Mouse (Mus musculus) G1E-ER4 (cell line): ENCODE data around the gene Ggt7. TPM values are rescaled to one million over a fixed set of nuclear protein-coding genes. Genes with fewer than 3 reads are reported as not detected.
A peak's percentile ranks its signal among the peaks of the same experiment; 100 is the strongest.

Experiments
- GATA1 ChIP-seq: IDR thresholded peaks from one replicate; pipeline ENCODE4 v1.8.0; 2012; ENCODE audit warnings: low read length, inconsistent platforms
- polyA plus RNA-seq: library from polyadenylated mRNA; stranded (reverse); fragments of >175 nt; gene quantifications from 2 replicates; pipeline ENCODE4 v1.2.3, GENCODE M21; 2012

The Ggt7 gene
- not detected in 2 replicates for polyA plus RNA-seq

DNA sequence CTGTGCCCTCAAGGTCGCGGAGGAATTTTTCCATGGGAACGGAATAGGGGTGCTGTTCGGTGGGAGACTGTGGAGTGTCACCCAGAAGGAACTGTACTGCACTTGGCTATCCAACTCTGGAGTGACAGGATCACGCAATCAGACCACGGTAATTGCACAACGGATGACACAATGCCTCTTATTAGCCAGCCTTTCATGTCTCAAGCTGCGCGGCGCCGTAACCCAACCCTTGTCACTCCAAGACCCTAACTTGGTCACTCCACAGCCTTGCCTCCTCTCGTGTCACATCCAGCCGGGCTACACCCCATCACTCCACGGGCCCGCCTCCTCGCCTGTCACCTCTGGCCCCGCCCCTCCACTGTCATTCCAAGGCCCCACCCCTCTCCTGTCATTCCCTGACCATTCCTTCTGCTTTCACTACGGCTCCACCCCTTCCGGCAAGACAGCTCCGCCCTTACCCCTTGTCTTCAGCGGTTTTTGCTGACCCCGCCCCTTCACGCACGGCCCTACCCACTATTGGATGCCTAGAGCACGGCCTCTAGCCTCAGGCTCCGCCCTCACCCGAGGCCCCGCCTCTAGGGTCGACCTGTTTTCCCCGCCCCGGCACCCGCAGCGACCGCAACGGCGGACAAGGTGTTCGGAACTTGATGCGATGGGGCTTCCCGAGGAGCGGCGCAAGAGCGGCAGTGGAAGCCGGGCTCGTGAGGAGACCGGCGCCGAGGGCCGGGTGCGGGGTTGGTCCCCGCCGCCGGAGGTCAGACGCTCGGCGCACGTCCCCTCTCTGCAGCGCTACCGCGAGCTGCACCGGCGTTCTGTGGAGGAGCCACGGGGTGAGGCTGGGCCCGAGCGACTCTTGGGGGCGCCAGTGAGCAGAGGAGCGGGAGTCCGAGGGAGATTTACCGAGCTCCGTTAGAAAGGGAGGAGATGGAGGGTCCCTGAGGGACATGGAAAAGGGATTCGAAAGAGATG, at the start of gene Ggt7, which contains the start of gene Acss2:
Gene Ggt7 (minus strand): TSS at position 783 of the 969 bp plus-strand sequence.
Gene Acss2 (plus strand): TSS at position 494 of the 969 bp plus-strand sequence.
- TF ChIP-seq GATA1 = no peak

DNA sequence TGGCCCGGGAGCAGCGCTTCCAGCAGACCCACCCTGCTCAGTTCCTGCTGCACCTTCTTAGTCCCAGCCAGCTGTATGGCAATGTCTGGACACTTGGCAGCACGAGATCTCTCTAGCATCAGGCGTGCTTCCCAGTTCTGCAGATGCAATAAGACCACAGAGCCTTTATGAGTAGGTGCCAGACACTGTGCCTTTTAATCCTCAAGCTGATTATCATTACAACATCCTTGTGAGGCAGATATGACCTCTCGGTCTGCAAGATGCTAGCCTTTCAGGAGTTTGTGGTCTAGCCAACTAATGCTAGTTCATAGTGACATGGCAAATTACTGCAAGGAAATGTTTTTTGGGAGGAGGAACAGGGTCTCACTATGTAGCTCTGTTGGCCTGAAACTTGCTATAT, 49.7 kb upstream of the Ggt7 start:
- peak; percentile 99 for TF ChIP-seq GATA1

DNA sequence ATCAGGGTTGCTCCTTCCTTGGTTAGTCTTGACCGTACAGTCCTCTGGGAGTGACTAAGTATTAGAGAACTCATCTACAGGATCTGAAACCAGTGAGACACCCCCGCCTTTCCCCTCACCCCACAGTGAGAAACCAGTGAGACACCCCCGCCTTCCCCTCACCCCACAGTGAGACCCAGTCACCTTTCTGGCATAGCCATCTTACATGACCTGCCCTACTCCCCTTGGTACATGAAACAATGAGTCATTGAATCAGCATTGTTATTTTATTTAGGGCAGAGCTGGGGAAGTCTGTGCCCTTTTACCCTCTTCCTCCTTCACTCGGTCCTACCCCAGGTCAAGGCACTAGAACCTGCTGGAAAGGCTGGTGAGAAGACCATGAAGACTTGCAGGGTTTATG, 44.9 kb upstream of the Ggt7 start:
- no peak for TF ChIP-seq GATA1

DNA sequence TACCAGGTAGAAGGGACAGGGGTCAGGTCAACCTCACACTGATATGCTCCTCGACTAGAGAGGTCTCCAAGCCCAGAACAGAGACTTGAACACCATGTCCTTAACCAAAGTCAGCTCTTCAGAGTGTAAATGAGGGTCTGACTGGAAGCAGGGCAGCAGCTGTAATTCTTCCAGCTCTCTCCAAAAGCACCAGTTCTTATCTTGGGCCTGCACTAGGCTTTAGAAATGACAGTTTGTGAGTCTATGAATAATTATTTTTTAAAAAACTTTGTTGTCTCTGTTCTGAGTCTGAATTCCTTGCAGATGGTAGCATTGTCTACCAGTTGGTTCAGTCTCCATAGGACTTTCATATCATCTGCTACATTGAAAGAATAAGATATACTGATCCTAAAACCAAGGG, 44.2 kb upstream of the Ggt7 start:
- TF ChIP-seq GATA1 = no peak

DNA sequence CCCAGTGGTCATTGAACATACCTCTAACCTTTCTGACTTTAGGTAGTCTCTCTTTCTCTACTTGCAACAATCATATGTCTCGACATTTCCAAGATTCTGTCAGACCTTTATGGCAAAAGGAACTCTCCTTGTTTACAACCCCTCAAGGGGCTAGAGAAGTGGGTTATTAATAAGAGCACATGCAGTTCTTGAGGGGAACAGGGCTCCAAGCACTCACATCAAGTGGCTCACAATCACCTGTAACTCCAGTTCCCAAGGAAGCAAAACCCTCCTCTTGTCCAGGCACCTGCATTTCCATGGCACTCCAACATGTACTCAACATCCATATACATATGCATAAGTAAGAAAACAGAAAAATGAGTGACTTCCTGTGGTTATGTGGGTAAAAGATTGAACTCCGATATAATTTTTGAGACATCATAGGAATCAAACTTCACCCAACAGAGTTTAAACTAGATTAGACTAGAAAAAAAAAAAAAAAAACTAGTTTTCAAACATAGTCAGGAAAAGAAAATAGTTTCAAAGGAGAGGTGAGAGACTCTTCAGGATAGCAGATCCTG, 36.5 kb upstream of the Ggt7 start:
- no peak for TF ChIP-seq GATA1

DNA sequence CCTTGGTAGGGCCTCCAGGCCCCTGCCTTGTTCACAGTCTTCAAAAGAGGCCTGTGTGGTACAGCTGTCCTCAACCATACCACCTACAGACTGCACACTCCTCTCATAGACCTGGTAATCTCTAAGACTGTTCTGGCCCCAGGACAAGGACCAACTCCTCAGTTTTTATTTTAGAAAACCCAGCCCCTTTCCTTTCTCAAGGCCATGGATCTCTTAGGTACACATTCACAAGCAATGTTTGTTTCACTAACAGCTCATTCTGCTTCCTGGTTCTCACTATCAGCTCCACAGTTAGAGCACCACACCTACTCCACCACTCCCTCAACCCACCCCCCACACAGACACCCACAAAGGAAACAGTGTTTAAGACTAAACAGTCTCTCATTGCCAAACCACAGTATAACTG, 34.9 kb upstream of the Ggt7 start:
- no peak for TF ChIP-seq GATA1

DNA sequence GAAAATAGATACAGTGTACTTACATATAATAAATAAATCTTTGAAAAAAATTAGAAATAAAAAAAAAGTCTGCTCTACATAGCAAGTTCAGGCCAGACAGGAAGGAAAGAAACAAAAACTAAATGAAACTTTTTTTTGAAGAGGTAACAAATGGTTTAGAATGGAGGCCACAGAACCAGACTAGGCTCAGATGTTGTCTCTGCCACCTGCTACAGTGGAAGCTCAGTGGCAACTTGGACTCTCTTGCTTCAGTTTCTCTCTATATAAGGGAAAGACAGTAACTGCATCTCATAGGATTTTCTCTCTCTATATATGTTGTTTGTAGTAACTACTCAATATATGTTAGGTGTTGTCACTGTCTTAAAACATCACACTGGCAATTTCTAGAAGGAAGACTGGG, 34.3 kb upstream of the Ggt7 start:
- no peak for TF ChIP-seq GATA1

DNA sequence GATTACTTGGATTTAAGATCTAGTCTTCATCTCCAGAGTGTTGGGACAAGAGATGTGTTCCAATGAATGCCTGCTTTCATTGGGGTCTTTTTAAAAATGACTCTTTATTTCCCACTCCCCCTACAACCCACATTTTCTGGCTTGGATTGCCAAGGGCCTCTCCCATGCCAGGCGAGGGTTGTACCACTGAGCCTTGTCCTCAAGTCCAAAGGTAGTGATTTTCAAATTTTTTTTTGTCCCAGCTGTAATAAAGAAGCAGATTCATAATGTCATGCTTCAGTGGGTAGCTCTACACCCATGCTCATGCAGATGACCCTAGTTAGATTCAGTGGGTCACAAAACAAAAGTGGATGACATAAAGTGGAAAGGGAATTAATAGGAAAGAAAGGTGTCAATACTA, 28.9 kb upstream of the Ggt7 start:
- TF ChIP-seq GATA1 = no peak

DNA sequence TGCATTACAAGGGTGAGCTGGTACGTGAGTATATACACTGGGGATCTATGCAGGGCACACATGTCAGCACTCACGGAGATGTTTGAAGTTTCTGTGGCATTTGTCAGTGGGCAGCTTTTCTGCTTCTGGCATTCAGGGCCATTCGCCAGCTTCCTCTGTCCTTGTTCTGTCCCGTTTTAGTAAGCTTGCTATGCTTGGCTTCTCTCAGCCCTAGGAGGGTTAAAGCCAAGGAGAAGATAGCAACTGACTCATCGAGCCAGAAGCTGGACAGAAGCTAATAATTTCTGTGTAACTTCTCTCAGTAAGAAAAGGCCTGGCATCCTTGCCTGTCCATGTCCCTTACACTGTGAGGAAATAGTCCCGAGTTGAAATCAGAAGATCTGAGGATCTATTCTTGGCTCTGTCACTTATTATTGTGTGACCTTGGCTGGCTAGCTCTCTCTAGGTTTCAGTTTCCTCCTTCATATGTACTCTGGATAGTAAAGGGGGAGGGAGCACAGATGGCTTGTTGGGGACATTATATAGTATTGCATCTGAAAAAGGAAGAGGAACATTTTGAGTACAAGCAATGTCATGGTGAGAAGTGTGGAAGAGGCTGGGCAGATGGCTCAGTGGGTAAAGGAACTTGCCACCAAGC, 22.9 kb upstream of the Ggt7 start:
- TF ChIP-seq GATA1 = no peak

DNA sequence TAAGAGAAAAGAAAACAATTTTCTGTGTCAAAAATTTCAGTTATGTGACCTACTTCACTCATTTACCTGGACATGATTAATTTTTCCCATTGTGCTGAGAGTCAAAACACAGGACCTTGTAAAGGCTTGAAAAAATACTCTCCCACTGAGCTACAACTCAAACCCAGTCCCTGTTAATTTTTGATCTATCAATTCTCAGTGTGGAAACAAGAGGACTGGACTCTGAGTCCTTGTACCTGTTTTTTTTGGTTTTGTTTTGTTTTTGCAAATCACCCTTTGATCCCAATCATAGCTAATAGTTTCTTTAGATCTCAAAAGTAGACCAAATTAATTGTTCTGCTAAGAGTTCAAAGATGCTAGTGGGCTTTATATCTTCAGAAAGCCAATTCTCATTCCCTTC, 21.7 kb upstream of the Ggt7 start:
- TF ChIP-seq GATA1 = no peak

DNA sequence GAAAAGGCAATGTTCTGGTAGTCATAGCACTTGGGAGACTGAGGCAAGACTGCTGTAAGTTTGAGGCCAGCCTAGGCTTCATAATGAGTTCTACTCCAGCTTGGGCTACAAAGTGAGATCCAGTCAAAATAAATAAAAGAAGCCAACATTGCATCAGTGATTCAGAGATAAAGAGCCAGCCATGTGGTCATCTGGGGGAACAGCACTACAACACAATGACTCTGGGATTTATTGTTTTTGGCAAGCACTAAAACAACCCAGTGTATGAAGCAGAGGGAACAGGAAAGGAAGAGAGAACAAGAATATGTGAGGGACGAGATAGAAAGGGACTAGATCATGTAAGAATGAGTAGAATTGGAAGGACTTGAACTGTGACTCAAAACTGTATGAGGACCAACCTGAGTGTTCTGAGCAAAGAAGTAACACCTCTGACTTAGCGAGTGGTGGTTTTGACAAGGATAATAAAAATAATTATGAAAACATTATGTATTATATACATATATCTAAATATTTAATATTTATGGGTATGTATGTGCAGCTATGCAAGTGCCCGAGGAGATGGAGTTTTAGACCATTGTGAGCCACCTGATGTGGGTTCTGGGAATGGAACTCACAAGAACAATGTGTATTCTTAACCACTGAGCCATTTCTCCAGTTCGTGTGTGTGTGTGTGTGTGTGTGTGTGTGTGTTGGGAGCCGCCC, 19.9 kb upstream of the Ggt7 start:
- no peak for TF ChIP-seq GATA1

DNA sequence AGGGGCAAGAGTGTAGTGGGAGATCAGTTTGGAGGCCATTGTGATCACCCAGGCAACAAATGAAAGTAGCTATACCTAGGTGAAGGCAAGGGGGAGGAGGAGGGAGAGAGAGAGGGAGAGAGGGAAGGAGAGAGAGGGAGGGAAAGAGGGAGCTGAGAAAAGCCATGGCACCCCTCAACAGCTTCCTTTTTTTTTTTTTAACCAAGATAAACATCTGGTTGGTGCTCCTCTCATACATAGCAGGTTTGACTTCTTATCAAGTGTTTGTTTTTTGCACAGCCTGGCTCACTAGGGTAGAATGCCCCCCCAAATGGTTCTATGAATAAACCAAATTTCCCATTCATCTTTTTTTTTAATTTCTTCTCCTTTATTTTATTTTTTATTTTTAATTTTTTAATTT, 18.3 kb upstream of the Ggt7 start:
- TF ChIP-seq GATA1 = no peak

DNA sequence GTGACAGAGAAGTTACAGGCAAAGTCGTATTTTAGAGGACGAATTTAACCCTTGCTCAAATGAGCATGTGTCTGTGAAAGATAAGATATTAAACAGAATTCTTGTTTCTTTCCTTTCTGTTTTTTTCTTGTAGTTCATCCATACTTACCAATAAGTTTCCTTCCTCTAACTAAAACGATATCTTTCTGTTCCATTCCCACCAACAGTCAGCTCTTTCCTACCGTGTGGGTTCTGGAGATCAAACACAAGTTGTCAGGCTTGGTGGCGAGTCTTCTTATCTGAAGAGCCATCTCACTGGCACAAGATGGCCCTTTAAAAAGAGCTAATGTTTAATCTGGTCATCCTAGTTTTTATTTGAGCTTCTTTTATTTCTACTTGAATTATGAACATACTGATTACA, 9.3 kb upstream of the Ggt7 start:
- TF ChIP-seq GATA1 = peak; percentile 51

DNA sequence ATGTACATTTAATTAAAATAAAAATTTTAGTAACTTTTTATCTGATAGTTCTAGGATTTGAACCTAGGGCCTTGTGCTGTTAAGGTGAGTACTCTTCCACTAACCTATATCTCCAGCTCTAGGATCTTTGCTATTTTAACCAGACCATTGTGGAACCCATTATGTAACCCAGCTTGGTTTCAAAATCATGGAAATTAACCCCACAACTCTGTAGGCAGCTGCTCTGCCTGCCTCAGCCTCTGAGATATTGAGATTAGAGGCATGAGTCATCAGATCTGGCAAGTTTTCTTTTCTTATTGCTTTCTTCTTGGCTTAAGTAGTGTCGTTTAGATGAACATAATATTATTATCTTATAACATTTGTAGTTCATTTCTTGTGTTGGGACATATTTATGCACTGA, 6.3 kb upstream of the Ggt7 start:
- TF ChIP-seq GATA1 = no peak

DNA sequence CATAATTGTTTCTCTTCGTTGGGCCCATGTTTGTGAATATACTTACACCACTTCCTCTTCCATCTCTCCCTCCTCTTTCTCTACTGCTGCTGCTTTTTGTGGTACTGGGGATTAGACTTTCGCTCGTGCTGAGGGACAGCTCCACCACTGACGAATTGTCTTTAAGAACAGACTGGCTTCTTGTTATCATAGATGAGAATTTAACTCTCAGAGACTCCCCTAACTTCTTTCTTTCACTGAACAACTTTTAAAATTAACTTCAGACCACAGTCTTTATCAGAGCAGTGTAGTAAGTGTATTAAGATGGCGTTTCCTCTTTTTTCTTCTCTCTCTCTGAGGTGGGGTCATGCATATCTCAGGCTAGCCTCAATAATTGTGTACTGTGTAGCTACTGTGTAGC, 5.7 kb upstream of the Ggt7 start:
- no peak for TF ChIP-seq GATA1
